Mouse (Mus musculus) regulatory T cell (primary cell): ENCODE measurements at regions not wholly inside any gene's neighbourhood (a gene's known extent, or its start where the extent isn't known, plus 50 kb on each side); places are given as distances from the start of the nearest gene placed in this dataset.

Source experiments
- in situ Hi-C: fragments of 300-600 bp; cut with MboI, MseI; formaldehyde crosslinking; loops from one replicate; pipeline ENCODE4 v1.15.1; 2025; ENCODE audit warnings: high pct_unique_total_duplicates

GRCm38 (mm10) chr8:115478406-115479060 lies 229.1 kb downstream of the Maf start:
- in situ Hi-C loops = no loop called here

- in situ Hi-C loops = no loop called here
These were observed 231.5 kb downstream of the Maf start for GRCm38 (mm10) chr8:115476071-115476470.

GRCm38 (mm10) chr8:115475156-115475555 lies 232.4 kb downstream of the Maf start:
- in situ Hi-C loops = no loop called here

- in situ Hi-C loops = no loop called here
These were observed 233.6 kb downstream of the Maf start for GRCm38 (mm10) chr8:115473974-115474373.

GRCm38 (mm10) chr8:115466553-115466952 lies 241.0 kb downstream of the Maf start:
- in situ Hi-C loops = no loop called here

GRCm38 (mm10) chr8:115466122-115466521 lies 241.5 kb downstream of the Maf start:
- in situ Hi-C loops = no loop called here

GRCm38 (mm10) chr8:115462657-115463056 lies 244.9 kb downstream of the Maf start:
- in situ Hi-C loops = no loop called here

GRCm38 (mm10) chr8:115458119-115458518 lies 249.5 kb downstream of the Maf start:
- in situ Hi-C loops = no loop called here

GRCm38 (mm10) chr8:115450789-115451188 lies 256.8 kb downstream of the Maf start:
- in situ Hi-C loops = no loop called here

GRCm38 (mm10) chr8:115448367-115448766 lies 259.2 kb downstream of the Maf start:
- in situ Hi-C loops = no loop called here

GRCm38 (mm10) chr8:115444519-115444918 lies 263.1 kb downstream of the Maf start:
- in situ Hi-C loops = no loop called here

- in situ Hi-C loops = no loop called here
These were observed 265.5 kb downstream of the Maf start for GRCm38 (mm10) chr8:115441943-115442550.

- in situ Hi-C loops = no loop called here
These were observed 266.3 kb downstream of the Maf start for GRCm38 (mm10) chr8:115441323-115441722.

- in situ Hi-C loops = no loop called here
These were observed 267.4 kb downstream of the Maf start for GRCm38 (mm10) chr8:115440151-115440550.

- in situ Hi-C loops = no loop called here
These were observed 268.1 kb downstream of the Maf start for GRCm38 (mm10) chr8:115439512-115439911.

- in situ Hi-C loops = no loop called here
These were observed 269.6 kb downstream of the Maf start for GRCm38 (mm10) chr8:115437956-115438355.

GRCm38 (mm10) chr8:115436356-115436721 lies 271.3 kb downstream of the Maf start:
- in situ Hi-C loops = no loop called here

- in situ Hi-C loops = no loop called here
These were observed 271.8 kb downstream of the Maf start for GRCm38 (mm10) chr8:115435720-115436355.

- in situ Hi-C loops = no loop called here
These were observed 275.1 kb downstream of the Maf start for GRCm38 (mm10) chr8:115432396-115433040.

- in situ Hi-C loops = no loop called here
These were observed 276.8 kb downstream of the Maf start for GRCm38 (mm10) chr8:115430793-115431192.

- in situ Hi-C loops = no loop called here
These were observed 278.2 kb downstream of the Maf start for GRCm38 (mm10) chr8:115429291-115429883.
